Mouse (Mus musculus): Measurements from ENCODE around the gene Gm21887.
"Not testable (repeated sequence)": the region's sequence is repeated elsewhere in the genome, so short reads cannot be mapped to it uniquely, and the experiment has no call there.

The Gm21887 gene

GRCm38 (mm10) chrX:170013421-170013820 is 4.0 kb downstream of the Gm21887 start:
- DNase-seq (ENCODE audit: low spot score) = not testable (repeated sequence)

- DNase-seq (ENCODE audit: low spot score) = not testable (repeated sequence)
These were observed 4.6 kb downstream of the Gm21887 start for GRCm38 (mm10) chrX:170014038-170014437.

- not testable (repeated sequence) for DNase-seq (ENCODE audit: low spot score)
These were observed 6.4 kb downstream of the Gm21887 start for GRCm38 (mm10) chrX:170015883-170016282.

- DNase-seq (ENCODE audit: low spot score) = not testable (repeated sequence)
These were observed 8.1 kb downstream of the Gm21887 start for GRCm38 (mm10) chrX:170017333-170018245.

GRCm38 (mm10) chrX:170018571-170019218 is 9.2 kb downstream of the Gm21887 start:
- not testable (repeated sequence) for DNase-seq (ENCODE audit: low spot score)

- not testable (repeated sequence) for DNase-seq (ENCODE audit: low spot score)
These were observed 9.9 kb downstream of the Gm21887 start for GRCm38 (mm10) chrX:170019219-170019953.

GRCm38 (mm10) chrX:170019954-170020689 is 10.7 kb downstream of the Gm21887 start:
- peak; percentile 100 for DNase-seq (ENCODE audit: low spot score)

- not testable (repeated sequence) for DNase-seq (ENCODE audit: low spot score)
These were observed 11.2 kb downstream of the Gm21887 start for GRCm38 (mm10) chrX:170020690-170021050.

GRCm38 (mm10) chrX:170021205-170021604 is 11.7 kb downstream of the Gm21887 start:
- not testable (repeated sequence) for DNase-seq (ENCODE audit: low spot score)

GRCm38 (mm10) chrX:170021750-170022461 is 12.4 kb downstream of the Gm21887 start:
- DNase-seq (ENCODE audit: low spot score) = not testable (repeated sequence)
